Mouse (Mus musculus) heart, postnatal 25 days (tissue): Measurements from ENCODE around the gene Cadm4. TPM values are rescaled to one million over a fixed set of nuclear protein-coding genes. Genes with fewer than 3 reads are reported as not detected.
"Not testable (repeated sequence)": the region's sequence is repeated elsewhere in the genome, so short reads cannot be mapped to it uniquely, and the experiment has no call there.

Source experiments
- DNase-seq: peaks from one replicate; pipeline ENCODE4 v3.0.0; 2022; ENCODE audit warnings: low spot score
- intact Hi-C: fragments of 180-260 bp; cut with DNase I; formaldehyde crosslinking; loops from one replicate; pipeline ENCODE4 v1.15.1; 2025
- total RNA-seq, 2 experiments: library from RNA; stranded (reverse); gene quantifications; 2 replicates each; pipeline ENCODE4 v1.2.3; 2021

Gene Cadm4
- total RNA-seq, 2 experiments from 2014 or later, result 13.1 to 13.9 TPM

DNA sequence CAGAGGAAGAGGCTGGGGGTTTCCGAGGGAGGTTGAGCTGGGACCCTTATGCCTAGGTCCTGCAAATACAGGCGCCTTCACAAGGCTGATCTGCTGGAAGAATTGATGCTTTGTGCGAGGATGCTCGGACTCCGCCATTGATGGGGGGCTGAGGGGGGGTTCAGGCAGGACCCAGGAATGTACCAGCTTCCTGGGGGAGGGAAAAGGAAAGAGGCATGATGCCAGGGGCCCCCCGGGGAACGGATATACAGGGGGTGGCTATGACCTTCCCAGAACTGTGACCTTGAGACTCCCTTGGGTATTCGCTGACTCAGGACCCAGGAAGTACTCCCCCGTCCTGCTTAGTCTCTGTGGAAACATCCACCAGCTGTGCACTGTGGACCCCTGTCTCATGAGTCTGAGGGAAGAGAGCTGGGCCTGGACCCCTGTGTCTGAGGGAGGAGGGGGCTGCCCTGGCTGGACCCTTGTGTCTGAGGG is 4.9 kb downstream of the Cadm4 start:
- intact Hi-C loops, result no loop called here

GRCm38 (mm10) chr7:24487403-24487802 is 5.6 kb downstream of the Cadm4 start:
- DNase-seq, result no peak
- intact Hi-C loops, result no loop called here

More for the DNA sequence above, 4.9 kb downstream of the Cadm4 start:
- DNase-seq, result no peak

DNA sequence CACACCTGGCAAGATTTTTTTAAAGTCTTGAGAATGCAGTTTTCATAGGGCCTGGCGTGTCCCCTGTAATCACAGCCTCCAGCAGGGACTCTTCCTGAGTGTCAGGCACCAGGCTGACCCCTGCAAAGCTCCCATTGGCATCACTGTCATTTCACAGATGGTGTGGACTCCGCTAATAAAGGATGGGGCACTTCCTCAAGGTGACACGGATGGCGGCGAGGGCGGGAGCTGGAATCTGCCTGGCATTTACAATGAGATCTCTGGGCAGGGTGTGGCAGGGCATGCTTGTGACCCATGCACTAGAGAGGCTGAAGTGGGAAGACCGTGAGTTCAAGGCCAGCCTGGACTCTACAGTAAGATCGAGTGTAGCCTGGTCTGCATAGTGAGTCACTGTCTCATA is 6.5 kb downstream of the Cadm4 start:
- intact Hi-C loops, result no loop called here
- DNase-seq, result no peak

GRCm38 (mm10) chr7:24499856-24500577 is 18.2 kb downstream of the Cadm4 start:
- DNase-seq, result no peak
- intact Hi-C loops, result no loop called here

GRCm38 (mm10) chr7:24500929-24501328 is 19.1 kb downstream of the Cadm4 start:
- no peak for DNase-seq
- intact Hi-C loops, result no loop called here

GRCm38 (mm10) chr7:24501492-24501891 is 19.7 kb downstream of the Cadm4 start:
- no peak for DNase-seq
- intact Hi-C loops, result no loop called here

DNA sequence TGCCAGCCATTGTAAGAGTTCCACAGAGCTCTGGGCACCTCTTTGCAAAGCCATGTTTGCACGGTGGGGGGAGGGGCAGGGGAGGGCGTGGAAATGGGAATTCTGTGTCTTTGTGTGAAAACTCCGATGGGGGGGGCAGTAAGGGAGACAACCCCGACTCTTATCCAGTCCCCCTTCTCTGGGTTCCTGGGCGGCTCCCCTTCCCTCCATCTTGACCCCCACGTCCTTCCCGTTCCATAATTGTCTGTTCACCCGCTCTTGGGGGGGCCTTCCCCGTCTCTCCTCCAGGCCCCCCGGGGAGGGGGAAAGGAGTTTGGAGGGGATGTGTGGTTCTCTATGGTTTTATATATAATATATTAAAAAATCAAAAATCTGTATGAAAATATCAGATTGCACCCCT is 22.2 kb downstream of the Cadm4 start:
- intact Hi-C loops, result no loop called here
- DNase-seq, result no peak

GRCm38 (mm10) chr7:24504868-24505267 is 23.0 kb downstream of the Cadm4 start:
- intact Hi-C loops, result no loop called here
- no peak for DNase-seq

- intact Hi-C loops, result loop anchor here (2.0 kb wide), 1 partner anchor 25 kb away; the partner anchor contains the start of gene Irgq
- DNase-seq, result no peak
Observed at GRCm38 (mm10) chr7:24505447-24506064, 23.7 kb downstream of the Cadm4 start.

DNA sequence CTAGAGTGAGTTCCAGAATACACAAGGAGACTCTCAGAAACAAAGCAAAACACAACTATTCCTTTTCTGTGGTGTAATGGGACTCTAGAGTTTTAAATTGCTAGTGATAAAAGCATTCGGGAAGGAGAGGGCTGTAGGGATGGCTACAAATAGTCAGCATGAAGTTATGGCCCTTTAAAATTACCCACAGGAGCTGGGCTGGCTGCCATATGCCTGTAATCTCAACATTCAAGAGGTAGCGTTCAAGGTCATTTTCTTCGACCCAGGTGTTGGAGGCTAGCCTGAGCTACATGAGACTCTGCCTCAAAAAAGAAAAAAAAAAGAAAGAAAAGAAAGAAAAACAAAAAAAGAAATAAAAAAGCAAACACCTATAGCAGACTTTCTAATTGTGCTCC is 24.2 kb downstream of the Cadm4 start:
- intact Hi-C loops, result loop anchor here (2.0 kb wide), 1 partner anchor 25 kb away; the partner anchor contains the start of gene Irgq
- DNase-seq, result no peak

GRCm38 (mm10) chr7:24506476-24506837 is 24.6 kb downstream of the Cadm4 start:
- peak; percentile 24 for DNase-seq
- intact Hi-C loops, result loop anchor here (2.0 kb wide), 1 partner anchor 24 kb away; the partner anchor contains the start of gene Irgq

- intact Hi-C loops, result loop anchor here (2.0 kb wide), 1 partner anchor 24 kb away; the partner anchor contains the start of gene Irgq
- peak; percentile 72 for DNase-seq
Observed at GRCm38 (mm10) chr7:24506838-24507725, 25.3 kb downstream of the Cadm4 start, which contains the start of gene Zfp428. Gene Zfp428 (plus strand): TSS chr7:24507006.

- intact Hi-C loops, result loop anchor here (2.0 kb wide), 1 partner anchor 23 kb away; the partner anchor contains the start of gene Irgq
Observed at GRCm38 (mm10) chr7:24507726-24508114, 25.9 kb downstream of the Cadm4 start.

DNA sequence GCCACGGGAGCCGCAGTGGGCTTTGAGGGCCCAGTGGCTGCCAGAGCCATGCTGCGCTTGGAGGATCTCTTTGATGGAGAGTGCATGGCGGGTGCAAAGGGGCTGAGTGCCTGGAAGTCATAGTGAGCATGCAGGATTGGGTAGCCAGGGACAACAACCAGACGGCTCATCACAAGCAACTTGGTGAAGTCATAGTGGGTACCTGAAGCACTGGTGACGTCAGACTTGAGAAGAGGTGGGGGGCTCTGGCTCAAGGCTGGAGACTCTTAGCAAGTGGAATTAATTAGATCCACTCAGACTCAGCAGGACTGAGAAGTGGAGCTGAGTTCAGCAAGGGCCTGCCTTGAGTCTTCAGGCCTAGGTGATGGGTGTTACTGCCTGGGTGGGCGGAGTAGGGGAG is 30.5 kb downstream of the Cadm4 start, which contains the start of gene AC161166.1:
AC161166.1 (minus strand) TSS at position 101 of the 400 bp plus-strand sequence.
- intact Hi-C loops, result no loop called here
- no peak for DNase-seq

More at GRCm38 (mm10) chr7:24507726-24508114, 25.9 kb downstream of the Cadm4 start:
- no peak for DNase-seq

GRCm38 (mm10) chr7:24516319-24516718 is 34.5 kb downstream of the Cadm4 start:
- intact Hi-C loops, DNase-seq: not testable (repeated sequence)

GRCm38 (mm10) chr7:24517077-24517476 is 35.3 kb downstream of the Cadm4 start:
- intact Hi-C loops, result no loop called here
- no peak for DNase-seq

GRCm38 (mm10) chr7:24517654-24518053 is 35.8 kb downstream of the Cadm4 start:
- no peak for DNase-seq
- intact Hi-C loops, result no loop called here

- intact Hi-C loops, result no loop called here
Observed at GRCm38 (mm10) chr7:24519130-24519529, 37.3 kb downstream of the Cadm4 start.

DNA sequence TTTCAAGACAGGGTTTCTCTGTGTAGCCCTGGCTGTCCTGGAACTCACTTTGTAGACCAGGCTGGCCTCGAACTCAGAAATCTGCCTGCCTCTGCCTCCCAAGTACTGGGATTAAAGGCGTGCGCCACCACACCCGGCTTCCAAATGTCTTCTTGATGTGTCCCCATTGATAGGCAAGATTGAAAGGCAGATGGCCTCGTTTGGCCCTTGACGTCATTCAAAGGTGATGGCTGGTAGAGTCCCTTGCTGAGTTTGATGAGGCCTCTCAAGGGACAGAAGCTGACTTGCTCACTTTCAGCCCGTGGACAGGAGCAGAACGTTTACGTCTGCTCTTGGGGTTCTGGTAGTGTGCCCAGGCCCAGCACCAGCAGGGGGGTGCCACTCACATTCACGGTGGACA is 38.2 kb downstream of the Cadm4 start:
- DNase-seq, intact Hi-C loops: not testable (repeated sequence)

More at GRCm38 (mm10) chr7:24519130-24519529, 37.3 kb downstream of the Cadm4 start:
- no peak for DNase-seq

GRCm38 (mm10) chr7:24522805-24523204 is 41.0 kb downstream of the Cadm4 start:
- DNase-seq, result no peak
- intact Hi-C loops, result no loop called here
